Mouse (Mus musculus): ENCODE data around the gene Unkl.
"Not testable (repeated sequence)": the region's sequence is repeated elsewhere in the genome, so short reads cannot be mapped to it uniquely, and the experiment has no call there.

The Unkl gene

DNA sequence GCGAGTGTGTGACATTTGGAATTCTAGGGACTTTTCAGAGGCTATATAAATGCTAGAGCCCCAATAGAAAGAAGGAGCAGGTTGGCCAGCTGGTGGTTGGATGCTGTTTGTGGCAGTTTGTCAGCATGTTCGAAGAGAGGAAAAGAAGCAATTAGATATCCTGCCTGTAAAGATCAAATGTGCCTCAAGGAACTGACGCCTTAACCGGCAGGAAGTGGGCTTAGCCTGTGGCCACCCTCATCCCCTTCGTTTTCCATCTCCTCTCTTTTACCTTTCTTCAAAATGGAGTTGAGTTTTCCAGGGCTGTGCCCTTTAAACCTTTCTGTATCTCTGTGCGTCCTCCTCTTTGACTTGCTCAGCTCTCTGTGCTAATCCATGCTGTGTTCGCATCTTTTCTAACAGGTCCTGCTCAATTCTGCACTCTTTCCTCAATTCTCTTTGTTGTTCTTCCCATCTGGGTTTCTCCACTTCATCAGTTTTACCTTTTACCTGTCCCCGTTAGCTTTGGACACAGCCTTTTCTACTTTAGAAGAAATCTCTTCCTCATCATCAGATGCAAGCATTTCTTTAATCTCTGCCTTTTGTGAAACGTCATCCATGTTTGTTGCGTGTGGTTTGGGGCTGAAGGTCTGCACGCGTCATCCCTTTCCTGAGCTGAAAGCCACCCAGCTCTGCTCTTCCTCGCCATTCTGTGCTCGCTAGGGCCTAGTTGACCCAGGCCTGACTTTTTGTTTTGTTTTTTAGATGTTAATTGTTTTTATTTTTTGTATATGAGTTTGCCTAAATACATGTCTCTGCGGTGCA lies 31.5 kb downstream of the Unkl start:
- in situ Hi-C loops (cut with MboI), result no loop called here

DNA sequence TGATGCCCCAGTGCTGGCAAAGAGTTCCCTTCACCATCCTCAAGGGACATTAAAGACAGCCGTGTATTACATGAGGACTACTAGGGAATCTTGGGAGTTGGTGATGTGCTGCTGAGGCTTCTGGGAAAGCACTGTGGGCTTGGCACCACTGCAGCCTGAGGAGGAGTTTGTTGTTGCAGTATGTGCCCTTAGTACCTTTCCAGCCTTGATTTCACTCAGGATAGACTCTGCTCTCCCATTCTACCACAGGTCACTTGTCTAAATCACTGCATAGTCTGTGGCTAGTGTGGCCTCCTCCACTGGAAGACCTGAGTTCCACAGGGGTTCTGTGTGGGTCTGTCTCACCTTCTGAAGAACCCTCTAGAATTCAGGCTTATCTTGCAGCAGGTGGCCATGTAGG lies 32.5 kb downstream of the Unkl start:
- in situ Hi-C loops (cut with MboI), result no loop called here

- in situ Hi-C loops (cut with MboI), result no loop called here
These were observed 33.8 kb downstream of the Unkl start for GRCm38 (mm10) chr17:25221821-25222503.

DNA sequence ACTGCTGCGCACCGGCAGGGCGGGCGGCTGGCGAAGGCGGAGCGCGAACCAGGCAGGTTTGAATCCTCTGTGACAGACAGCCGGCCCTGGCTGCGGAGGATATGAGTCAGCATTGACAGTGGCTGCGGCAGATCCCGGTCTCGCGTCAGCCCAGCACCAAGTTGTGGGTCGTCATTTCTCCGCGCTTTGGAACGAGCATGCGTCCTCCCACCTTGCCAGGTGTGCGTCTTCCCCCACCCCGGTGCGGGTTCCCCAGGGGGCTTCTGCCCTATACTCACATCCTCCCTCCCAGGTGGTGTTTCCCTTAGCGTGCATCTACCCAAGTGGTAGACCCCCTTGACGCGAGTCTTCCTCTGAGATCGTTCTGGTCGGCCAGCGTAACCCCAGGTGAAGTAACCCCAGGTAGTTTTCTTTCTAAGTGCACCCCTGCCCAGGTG lies 34.3 kb downstream of the Unkl start:
- in situ Hi-C loops (cut with MboI), result not testable (repeated sequence)

GRCm38 (mm10) chr17:25222951-25223601 lies 34.9 kb downstream of the Unkl start:
- in situ Hi-C loops (cut with MboI), result no loop called here

DNA sequence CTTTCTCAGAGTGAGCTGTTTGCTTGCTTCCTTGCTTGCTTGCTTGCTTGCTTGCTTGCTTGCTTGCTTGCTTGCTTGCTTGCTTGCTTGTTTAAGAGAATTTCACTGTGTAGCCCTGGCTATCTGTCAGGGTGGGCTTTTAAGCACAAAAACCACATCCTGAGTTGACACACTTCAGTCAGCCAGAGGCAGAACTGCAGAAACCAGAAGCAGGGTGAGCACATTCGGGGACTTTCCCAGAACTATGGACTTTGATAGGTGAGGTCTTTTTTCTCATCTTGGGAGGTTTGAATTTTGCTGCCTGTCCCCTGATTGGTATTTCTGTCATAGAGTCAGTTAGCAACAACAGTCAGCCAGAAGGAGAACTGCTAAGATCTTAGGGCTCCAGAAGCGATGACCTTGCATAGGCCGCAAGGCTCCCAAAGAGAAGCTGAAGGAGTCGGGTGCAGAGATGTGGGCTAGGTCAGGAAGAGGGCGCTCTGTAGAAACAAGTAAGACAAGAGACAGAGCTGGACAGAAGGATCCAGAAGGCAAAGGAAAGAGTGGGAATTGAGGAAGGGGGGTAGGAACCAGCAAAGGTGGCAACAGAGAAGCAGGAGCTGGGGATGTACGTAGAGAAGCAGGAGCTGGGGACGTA lies 36.5 kb downstream of the Unkl start:
- in situ Hi-C loops (cut with MboI), result no loop called here

DNA sequence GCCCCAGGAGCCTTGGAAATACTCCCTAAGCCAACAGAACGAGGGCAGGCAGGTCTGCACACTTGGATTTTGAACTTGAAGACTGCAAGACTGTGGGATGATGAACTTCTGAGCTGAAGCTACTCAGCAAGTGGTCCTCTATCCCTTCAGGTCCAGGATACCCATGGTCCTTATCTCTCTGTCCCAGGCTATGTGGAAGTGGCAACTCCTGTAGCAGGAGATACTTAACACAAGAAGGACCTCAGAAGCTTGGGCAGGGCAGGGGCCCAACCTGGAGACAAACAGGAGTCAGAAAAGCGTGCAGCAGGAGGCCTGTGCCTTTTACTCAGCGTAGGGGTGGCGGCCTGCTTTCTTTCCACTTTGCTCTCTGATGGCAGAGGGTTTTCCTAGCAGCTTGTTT lies 37.5 kb downstream of the Unkl start:
- in situ Hi-C loops (cut with MboI), result no loop called here

- in situ Hi-C loops (cut with MboI), result no loop called here
These were observed 39.8 kb downstream of the Unkl start for GRCm38 (mm10) chr17:25227991-25228390.

GRCm38 (mm10) chr17:25230014-25230655 lies 41.9 kb downstream of the Unkl start:
- in situ Hi-C loops (cut with MboI), result not testable (repeated sequence)

GRCm38 (mm10) chr17:25230700-25231099 lies 42.5 kb downstream of the Unkl start:
- in situ Hi-C loops (cut with MboI), result no loop called here

DNA sequence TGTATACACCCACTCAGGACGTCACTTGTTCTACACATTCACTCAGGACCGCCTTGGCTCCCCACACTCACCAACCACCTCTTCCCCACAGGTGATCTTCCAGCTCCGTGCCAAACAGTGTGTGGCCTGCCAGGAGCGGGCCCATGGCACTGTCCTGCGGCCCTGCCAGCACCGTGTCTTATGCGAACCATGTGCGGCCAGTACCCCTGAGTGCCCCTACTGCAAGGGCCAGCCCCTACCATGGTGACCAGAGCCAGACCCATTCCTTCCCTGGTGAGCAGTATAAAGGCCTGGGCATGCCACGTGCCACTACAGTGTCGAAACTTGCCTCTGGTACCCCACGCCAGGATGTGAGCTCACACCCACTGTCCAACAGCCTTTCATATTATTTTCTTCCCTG lies 43.4 kb downstream of the Unkl start:
- in situ Hi-C loops (cut with MboI), result not testable (repeated sequence)

DNA sequence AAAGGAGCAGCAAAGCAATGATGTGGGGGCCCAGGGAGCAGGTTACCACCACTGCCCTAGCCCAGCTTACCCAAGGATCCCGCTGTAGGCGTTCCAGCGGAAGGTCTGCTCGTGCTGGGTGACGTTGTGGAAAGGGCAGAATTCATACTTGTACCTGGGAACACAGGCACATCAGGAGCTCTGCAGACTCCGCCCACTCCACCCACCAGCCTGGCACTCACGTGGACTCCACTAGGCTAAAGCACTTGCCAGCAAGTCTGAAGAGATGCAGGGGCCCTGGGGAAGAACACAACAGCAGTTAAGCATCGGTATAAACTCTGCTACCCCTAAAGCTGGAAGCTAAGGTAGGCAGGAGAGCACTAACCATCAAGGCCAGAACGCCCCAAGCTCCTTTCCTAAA lies 47.4 kb downstream of the Unkl start:
- in situ Hi-C loops (cut with MboI), result no loop called here

- in situ Hi-C loops (cut with MboI), result no loop called here
These were observed 51.8 kb downstream of the Unkl start, which contains the start of the genes Gnptg and Tsr3 for GRCm38 (mm10) chr17:25239695-25240636. Gene Gnptg (minus strand): TSS chr17:25240124. Gene Tsr3 (plus strand): TSS chr17:25240170.

- in situ Hi-C loops (cut with MboI), result no loop called here
These were observed 55.1 kb downstream of the Unkl start for GRCm38 (mm10) chr17:25243131-25243780.

- in situ Hi-C loops (cut with MboI), result no loop called here
These were observed 56.0 kb downstream of the Unkl start for GRCm38 (mm10) chr17:25244239-25244638.

DNA sequence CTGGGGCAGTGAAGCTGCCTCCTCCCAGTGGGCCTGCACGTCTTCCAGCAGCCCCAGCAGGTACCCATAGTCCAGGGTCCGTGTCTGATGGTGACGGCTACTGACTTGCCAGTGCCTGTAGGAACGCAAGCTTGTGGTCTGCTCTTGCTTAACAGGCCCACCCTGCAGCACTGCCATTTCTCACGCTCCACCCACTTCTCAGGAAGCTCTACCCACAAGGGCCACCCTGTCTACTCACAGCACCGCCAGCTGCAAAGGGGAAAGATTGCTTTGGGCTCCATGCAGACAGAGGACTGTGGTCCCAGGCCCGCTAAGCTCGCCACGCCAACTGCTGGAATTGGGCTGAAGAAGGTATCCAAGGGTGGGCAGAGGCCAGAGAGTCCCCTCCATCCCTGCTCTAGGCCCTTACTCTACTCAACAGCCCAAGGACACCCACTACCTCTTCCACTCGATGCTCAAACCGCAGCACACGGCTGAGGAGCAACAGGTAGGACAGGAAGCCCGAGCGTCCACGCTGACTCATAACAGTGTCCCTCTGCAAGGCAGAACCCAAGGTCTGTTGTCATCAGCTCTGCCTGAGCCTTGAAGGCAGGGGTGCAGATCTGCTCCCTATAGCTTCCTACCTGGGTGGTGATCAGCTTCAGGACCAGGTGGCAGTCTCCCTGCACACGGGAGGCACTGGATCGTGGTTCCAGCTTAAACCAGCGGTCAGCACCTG lies 60.0 kb downstream of the Unkl start:
- in situ Hi-C loops (cut with MboI), result no loop called here

GRCm38 (mm10) chr17:25250181-25250835 lies 62.1 kb downstream of the Unkl start:
- in situ Hi-C loops (cut with MboI), result no loop called here

- in situ Hi-C loops (cut with MboI), result no loop called here
These were observed 64.4 kb downstream of the Unkl start for GRCm38 (mm10) chr17:25252643-25253042.

GRCm38 (mm10) chr17:25253760-25254159 lies 65.6 kb downstream of the Unkl start:
- in situ Hi-C loops (cut with MboI), result no loop called here
